Mouse (Mus musculus) neural tube, embryonic 15.5 days (tissue): ENCODE results near the gene Ube2o. TPM values are rescaled to one million over a fixed set of nuclear protein-coding genes. Genes with fewer than 3 reads are reported as not detected.

Source experiments
- ATAC-seq: fragments of 200-750 bp; cut with Nextera tagmentation; 2 replicates; pipeline ENCODE4 v1.8.0; 2017; ENCODE audit warnings: mild to moderate bottlenecking, moderate TSS enrichment, moderate library complexity; ENCODE audit not compliant: low FRiP score
- H3K27ac ChIP-seq: fragments of 300-500 bp; sonication (generic); replicated peaks from 2 replicates; pipeline ENCODE4 v1.5.1; 2015; ENCODE audit warnings: mild to moderate bottlenecking, inconsistent platforms
- H3K27me3 ChIP-seq: fragments of 300-500 bp; sonication (generic); replicated peaks from 2 replicates; pipeline ENCODE4 v1.6.1; 2015; ENCODE audit warnings: inconsistent platforms
- H3K36me3 ChIP-seq: fragments of 300-500 bp; sonication (generic); 2 replicates; pipeline ENCODE4 v1.6.1; 2015; ENCODE audit warnings: inconsistent platforms
- H3K4me1 ChIP-seq: fragments of 300-500 bp; sonication (generic); 2 replicates; pipeline ENCODE4 v1.6.1; 2015; ENCODE audit warnings: inconsistent platforms
- H3K4me2 ChIP-seq: fragments of 300-500 bp; sonication (generic); 2 replicates; pipeline ENCODE4 v1.6.1; 2015; ENCODE audit warnings: inconsistent platforms, mild to moderate bottlenecking, moderate library complexity
- H3K4me3 ChIP-seq: fragments of 300-500 bp; sonication (generic); replicated peaks from 2 replicates; pipeline ENCODE4 v1.5.1; 2015; ENCODE audit warnings: mild to moderate bottlenecking, inconsistent platforms
- H3K9ac ChIP-seq: fragments of 300-500 bp; sonication (generic); replicated peaks from 2 replicates; pipeline ENCODE4 v1.6.1; 2015; ENCODE audit warnings: mild to moderate bottlenecking, inconsistent platforms
- H3K9me3 ChIP-seq: fragments of 300-500 bp; sonication (generic); replicated peaks from 2 replicates; pipeline ENCODE4 v1.6.1; 2016; ENCODE audit warnings: inconsistent platforms
- WGBS: fragments of 180-500 bp; shearing (Covaris S2); methylation state at CpG from one replicate; pipeline ENCODE4 v1.1.7; 2015; ENCODE audit warnings: mixed read lengths; 5-methylcytosine and 5-hydroxymethylcytosine counted together
- polyA plus RNA-seq: library from polyadenylated mRNA; unstranded; fragments of >200 nt; fragmentation: Nextera tagmentation; extraction: Ambion mirVana; gene quantifications from 2 replicates; pipeline ENCODE4 v1.2.1, GENCODE M21; 2015

Ube2o gene
- polyA plus RNA-seq, 1 experiment from 2014 or later, result 32.4 TPM

DNA sequence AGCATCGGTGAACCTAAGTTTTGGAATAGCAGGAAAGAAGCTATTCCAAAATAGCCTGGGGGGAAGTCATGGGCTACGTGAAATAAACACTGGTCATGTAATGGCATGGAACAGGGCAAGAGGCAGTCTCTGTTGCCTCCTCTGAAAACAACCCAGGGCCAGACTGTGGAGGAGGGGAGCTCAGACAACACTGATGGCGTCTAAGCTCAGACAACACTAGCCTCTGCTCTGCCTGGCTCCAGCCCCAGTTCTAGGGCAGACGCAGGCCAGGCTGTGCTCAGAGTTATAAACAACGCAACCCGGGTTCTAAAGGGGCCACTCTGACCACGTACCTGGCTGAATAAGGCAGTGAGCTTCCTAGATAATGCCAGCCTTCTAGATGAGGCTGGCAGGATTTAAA lies 30.5 kb downstream of the Ube2o start:
- Histone ChIP-seq H3K36me3 (peaks cover 22% of the 10 kb centered on the region), H3K4me3 (no peak overlapping the region), H3K9ac (no peak overlapping the region), H3K4me2 (no peak overlapping the region), H3K27ac (no peak overlapping the region), H3K4me1 (peaks cover 33% of the 10 kb centered on the region), H3K9me3 (no peaks in the 10 kb centered on the region), H3K27me3 (no peaks in the 10 kb centered on the region)
- ATAC-seq, result no peak
- 68% methylated on average over 7 of the region's 7 CpGs for WGBS

DNA sequence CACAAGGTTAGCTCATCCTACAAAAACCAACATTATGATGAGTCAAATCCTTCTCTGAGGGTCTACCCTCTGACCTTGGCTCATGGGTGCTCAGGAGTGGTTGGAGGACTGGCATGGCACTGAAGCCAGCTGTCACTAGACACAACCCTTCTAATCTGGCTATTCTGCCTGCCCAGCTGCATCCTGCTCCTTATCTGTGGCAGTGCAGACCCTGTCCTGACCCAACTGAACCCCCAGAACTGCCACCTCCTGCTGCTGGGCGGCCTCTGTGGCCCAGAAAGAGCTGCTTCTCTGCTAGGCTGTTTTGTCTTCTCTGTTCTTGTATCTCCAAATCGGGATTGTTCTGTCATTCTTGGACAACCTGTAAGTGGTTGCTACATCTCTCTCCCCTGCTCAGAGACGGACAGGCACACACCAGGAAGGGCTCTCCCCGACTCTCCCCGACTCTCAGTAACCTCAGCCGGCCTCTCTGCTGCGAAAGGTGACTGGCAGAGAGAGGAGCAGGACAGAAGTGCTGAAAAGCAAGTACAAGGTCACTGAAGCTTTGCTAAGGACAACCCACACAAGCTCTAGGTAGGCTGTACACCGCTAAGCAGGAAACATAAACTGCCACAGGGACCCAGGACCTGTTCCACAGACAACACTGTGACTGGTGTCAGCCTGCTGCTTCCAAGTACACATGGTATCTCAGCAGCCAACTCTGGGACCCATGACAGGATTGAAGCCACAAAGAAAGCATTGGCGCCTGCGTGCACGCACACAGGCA lies 31.8 kb downstream of the Ube2o start:
- WGBS, result 93% methylated on average over 11 of the region's 11 CpGs
- no peak for ATAC-seq
- H3K4me1 ChIP-seq, result peaks cover 22% of the 10 kb centered on the region

GRCm38 (mm10) chr11:116548780-116549179 lies 32.5 kb downstream of the Ube2o start:
- H3K4me3 ChIP-seq, result no peak overlapping the region
- no peaks in the 10 kb centered on the region for H3K9me3 ChIP-seq
- no peaks in the 10 kb centered on the region for H3K27me3 ChIP-seq
- 95% methylated on average over 9 of the region's 9 CpGs for WGBS
- H3K4me2 ChIP-seq, result no peak overlapping the region
- H3K4me1 ChIP-seq, result peaks cover 17% of the 10 kb centered on the region; the same call in 1 of the 2 replicates
- no peak for ATAC-seq
- peaks cover 41% of the 10 kb centered on the region for H3K36me3 ChIP-seq
- no peak overlapping the region for H3K9ac ChIP-seq
- H3K27ac ChIP-seq, result no peak overlapping the region

More for the DNA sequence above, 31.8 kb downstream of the Ube2o start:
- no peak overlapping the region for H3K4me3 ChIP-seq
- peaks cover 35% of the 10 kb centered on the region for H3K36me3 ChIP-seq
- no peak overlapping the region for H3K27ac ChIP-seq
- H3K9me3 ChIP-seq, result no peaks in the 10 kb centered on the region
- no peak overlapping the region for H3K4me2 ChIP-seq
- no peaks in the 10 kb centered on the region for H3K27me3 ChIP-seq
- no peak overlapping the region for H3K9ac ChIP-seq

GRCm38 (mm10) chr11:116547296-116548060 lies 33.8 kb downstream of the Ube2o start:
- no peak for ATAC-seq
- no peaks in the 10 kb centered on the region for H3K27me3 ChIP-seq
- WGBS, result 77% methylated on average over 17 of the region's 17 CpGs
- peaks cover 54% of the 10 kb centered on the region for H3K36me3 ChIP-seq
- H3K27ac ChIP-seq, result no peak overlapping the region
- H3K9me3 ChIP-seq, result no peaks in the 10 kb centered on the region
- peaks cover 15% of the 10 kb centered on the region; the same call in 1 of the 2 replicates for H3K4me1 ChIP-seq
- no peak overlapping the region for H3K4me2 ChIP-seq
- no peak overlapping the region for H3K4me3 ChIP-seq
- no peak overlapping the region for H3K9ac ChIP-seq

- no peak overlapping the region for H3K9ac ChIP-seq
- H3K36me3 ChIP-seq, result peaks cover 97% of the 10 kb centered on the region
- no peaks in the 10 kb centered on the region for H3K27me3 ChIP-seq
- ATAC-seq, result no peak
- WGBS, result 88% methylated on average over 4 of the region's 4 CpGs
- no peak overlapping the region for H3K27ac ChIP-seq
- no peaks in the 10 kb centered on the region for H3K4me1 ChIP-seq
- no peaks in the 10 kb centered on the region for H3K9me3 ChIP-seq
- no peak overlapping the region for H3K4me3 ChIP-seq
- H3K4me2 ChIP-seq, result no peak overlapping the region
Observed at GRCm38 (mm10) chr11:116543110-116543509, 38.1 kb downstream of the Ube2o start.

DNA sequence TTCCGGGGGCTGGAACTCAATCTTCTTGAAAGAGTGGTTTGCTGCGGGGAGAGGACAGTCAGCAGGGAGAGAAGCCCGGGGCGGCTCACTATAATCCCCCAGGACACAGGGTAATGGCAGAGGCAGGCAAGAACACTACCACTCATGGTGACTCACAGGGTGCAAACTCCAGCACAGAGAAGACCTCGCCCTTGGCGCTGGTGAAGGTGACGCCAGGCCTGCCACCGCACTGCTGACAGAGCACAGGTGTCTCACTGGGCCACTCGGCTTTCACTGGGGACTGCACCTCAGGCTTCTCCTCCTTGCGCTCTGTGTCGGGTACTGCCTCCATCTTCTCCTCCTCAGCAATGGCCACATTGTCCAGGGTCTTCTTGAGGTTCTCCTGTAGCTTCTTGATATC lies 40.1 kb downstream of the Ube2o start:
- H3K4me2 ChIP-seq, result no peak overlapping the region
- H3K27ac ChIP-seq, result no peak overlapping the region
- H3K9ac ChIP-seq, result no peak overlapping the region
- no peaks in the 10 kb centered on the region for H3K9me3 ChIP-seq
- ATAC-seq, result no peak
- no peaks in the 10 kb centered on the region for H3K4me1 ChIP-seq
- H3K4me3 ChIP-seq, result no peak overlapping the region
- WGBS, result 96% methylated on average over 11 of the region's 11 CpGs
- peaks cover 89% of the 10 kb centered on the region for H3K36me3 ChIP-seq
- H3K27me3 ChIP-seq, result no peaks in the 10 kb centered on the region; the same call in 1 of the 2 replicates

GRCm38 (mm10) chr11:116538142-116538735 lies 43.0 kb downstream of the Ube2o start:
- Histone ChIP-seq H3K4me1 (peaks cover 10% of the 10 kb centered on the region), H3K27me3 (peaks cover 24% of the 10 kb centered on the region), H3K36me3 (peaks cover 60% of the 10 kb centered on the region), H3K4me2 (no peak overlapping the region), H3K9ac (no peak overlapping the region), H3K27ac (no peak overlapping the region), H3K4me3 (no peak overlapping the region), H3K9me3 (no peaks in the 10 kb centered on the region)
- WGBS, result 94% methylated on average over 12 of the region's 12 CpGs
- no peak for ATAC-seq

DNA sequence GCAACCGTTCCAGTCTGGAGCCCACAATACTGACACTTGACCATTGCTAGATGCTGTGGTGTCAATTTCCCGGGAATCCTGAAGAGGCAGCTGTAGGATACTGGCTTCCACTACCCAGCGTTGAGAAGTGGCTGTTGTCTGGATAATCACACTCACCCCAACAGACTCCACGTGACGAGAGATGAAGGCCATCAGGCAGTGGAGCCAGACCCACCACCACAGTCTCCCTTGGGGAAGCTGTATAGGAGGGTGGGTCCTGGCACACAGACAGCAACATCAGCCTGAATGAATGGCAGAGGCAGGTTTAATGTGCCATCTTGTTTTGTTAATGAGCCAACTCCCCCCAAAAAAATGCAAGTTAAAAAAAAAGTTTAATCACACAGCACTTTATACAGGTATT lies 43.9 kb downstream of the Ube2o start:
- Histone ChIP-seq H3K9me3 (no peaks in the 10 kb centered on the region), H3K27me3 (peaks cover 32% of the 10 kb centered on the region), H3K9ac (no peak overlapping the region), H3K4me1 (peaks cover 18% of the 10 kb centered on the region), H3K4me3 (no peak overlapping the region), H3K27ac (no peak overlapping the region), H3K4me2 (no peak overlapping the region), H3K36me3 (peaks cover 51% of the 10 kb centered on the region)
- 81% methylated on average over 5 of the region's 5 CpGs for WGBS
- ATAC-seq, result no peak

GRCm38 (mm10) chr11:116536685-116537084 lies 44.6 kb downstream of the Ube2o start:
- no peaks in the 10 kb centered on the region for H3K9me3 ChIP-seq
- H3K27me3 ChIP-seq, result peaks cover 39% of the 10 kb centered on the region
- ATAC-seq, result no peak
- H3K4me3 ChIP-seq, result no peak overlapping the region
- H3K36me3 ChIP-seq, result peaks cover 44% of the 10 kb centered on the region
- H3K27ac ChIP-seq, result no peak overlapping the region
- H3K4me1 ChIP-seq, result peaks cover 25% of the 10 kb centered on the region
- H3K9ac ChIP-seq, result no peak overlapping the region
- 92% methylated on average over 7 of the region's 7 CpGs for WGBS
- H3K4me2 ChIP-seq, result no peak overlapping the region

DNA sequence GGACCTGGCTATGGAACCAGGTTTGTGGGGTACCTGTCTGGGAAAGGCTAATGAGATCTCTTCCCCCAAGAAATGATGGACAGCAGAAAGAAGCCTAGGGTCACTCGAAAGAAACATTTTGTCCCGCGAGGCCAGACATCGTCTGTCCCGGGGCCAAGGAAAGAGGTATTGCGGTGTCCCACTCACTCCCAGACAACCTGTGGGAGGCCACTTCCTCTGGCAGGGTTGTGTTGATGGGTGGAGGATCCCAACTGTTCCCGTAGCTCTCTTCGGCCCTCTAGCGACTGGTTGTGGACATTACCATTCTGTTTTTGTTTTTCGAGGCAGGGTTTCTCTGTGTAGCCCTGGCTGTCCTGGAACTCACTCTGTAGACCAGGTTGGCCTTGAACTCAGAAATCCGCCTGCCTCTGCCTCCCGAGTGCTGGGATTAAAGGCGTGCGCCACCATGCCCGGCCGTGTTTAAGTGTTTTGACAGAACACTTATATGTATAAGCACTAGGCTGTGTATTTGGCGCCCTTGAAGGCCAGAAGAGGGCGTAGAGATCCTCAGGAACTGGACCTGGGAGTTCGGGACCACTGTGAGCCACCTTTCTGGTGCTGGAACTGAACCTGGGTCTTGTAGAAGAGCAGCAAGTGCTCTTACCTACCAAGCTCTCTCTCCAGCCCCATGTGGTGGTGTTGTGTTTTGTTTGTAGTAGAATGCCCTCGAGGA lies 46.9 kb downstream of the Ube2o start:
- ATAC-seq, result no peak

More for the DNA sequence above, 46.9 kb downstream of the Ube2o start:
- 21% methylated on average over 20 of the region's 20 CpGs for WGBS
- Histone ChIP-seq H3K4me2 (peak overlapping the region; percentile 95), H3K4me3 (peak overlapping the region; percentile 45), H3K27ac (no peak overlapping the region), H3K4me1 (peaks cover 41% of the 10 kb centered on the region), H3K36me3 (peaks cover 21% of the 10 kb centered on the region), H3K27me3 (peaks cover 57% of the 10 kb centered on the region), H3K9me3 (no peaks in the 10 kb centered on the region), H3K9ac (peak overlapping the region; percentile 44; the same call in 1 of the 2 replicates)
